Mouse (Mus musculus) liver, adult 2 months (tissue): Measurements from ENCODE around the gene Cntnap4. TPM values are rescaled to one million over a fixed set of nuclear protein-coding genes. Genes with fewer than 3 reads are reported as not detected.

Source experiments
- DNase-seq: peaks from one replicate; pipeline ENCODE4 v3.0.0-alpha.2; 2011; ENCODE audit warnings: low read depth, low spot score; ENCODE audit errors: extremely low read depth
- H3K27ac ChIP-seq: fragments of 200-500 bp; replicated peaks from 2 replicates; pipeline ENCODE4 v1.5.1; 2012; ENCODE audit warnings: low read depth, mild to moderate bottlenecking, control low read depth, inconsistent platforms, low read length; ENCODE audit not compliant: insufficient read depth
- H3K27me3 ChIP-seq: fragments of 200-500 bp; 2 replicates; pipeline ENCODE4 v1.6.1; 2012; ENCODE audit warnings: mild to moderate bottlenecking, moderate library complexity, low read length, inconsistent platforms; ENCODE audit not compliant: control insufficient read depth, insufficient read depth
- H3K36me3 ChIP-seq: fragments of 200-500 bp; 2 replicates; pipeline ENCODE4 v1.6.1; 2012; ENCODE audit warnings: low read length, inconsistent platforms; ENCODE audit not compliant: control insufficient read depth, insufficient read depth
- H3K4me1 ChIP-seq: fragments of 200-500 bp; 2 replicates; pipeline ENCODE4 v1.6.1; 2011; ENCODE audit warnings: low read length; ENCODE audit not compliant: control insufficient read depth, insufficient read depth
- H3K4me3 ChIP-seq: fragments of 200-500 bp; 2 replicates; pipeline ENCODE4 v1.5.1; 2011; ENCODE audit warnings: low read depth, mild to moderate bottlenecking, control low read depth, low read length, moderate library complexity; ENCODE audit not compliant: insufficient read depth
- H3K79me2 ChIP-seq: fragments of 200-500 bp; 2 replicates; pipeline ENCODE4 v1.6.1; 2012; ENCODE audit warnings: inconsistent platforms, mild to moderate bottlenecking, low read length, moderate library complexity; ENCODE audit not compliant: control insufficient read depth, insufficient read depth
- H3K9ac ChIP-seq: fragments of 200-500 bp; 2 replicates; pipeline ENCODE4 v1.6.1; 2012; ENCODE audit warnings: low read depth, mild to moderate bottlenecking, control low read depth, inconsistent platforms, low read length
- CTCF ChIP-seq: fragments of 200-500 bp; IDR thresholded peaks from 2 replicates; pipeline ENCODE4 v1.5.1; 2011; ENCODE audit warnings: low read depth, low read length, control low read depth
- POLR2A ChIP-seq: fragments of 200-500 bp; IDR thresholded peaks from 2 replicates; pipeline ENCODE4 v1.6.1; 2011; ENCODE audit warnings: low read length, control low read depth; ENCODE audit not compliant: insufficient read depth; ENCODE audit errors: extremely low read depth
- WGBS: fragments of 180-500 bp; shearing (Covaris S2); methylation state at CpG from one replicate; pipeline ENCODE4 v1.1.7; 2018; 5-methylcytosine and 5-hydroxymethylcytosine counted together
- polyA plus RNA-seq: library from polyadenylated mRNA; depleted of rRNA; stranded (reverse); fragments of >200 nt; gene quantifications from 2 replicates; pipeline ENCODE4 v1.2.3, GENCODE M21; 2012; rRNA removed
- total RNA-seq: library from RNA; depleted of rRNA; stranded (reverse); fragments of >200 nt; gene quantifications from 2 replicates; pipeline ENCODE4 v1.2.3, GENCODE M21; 2014; rRNA removed

Gene Cntnap4
- not detected in 2 replicates for total RNA-seq
- not detected in 2 replicates for polyA plus RNA-seq

- Histone ChIP-seq H3K79me2 (no peaks in the 10 kb centered on the region), H3K27me3 (no peaks in the 10 kb centered on the region), H3K4me1 (no peaks in the 10 kb centered on the region), H3K36me3 (no peaks in the 10 kb centered on the region), H3K27ac (no peak within 1 kb of the TSS), H3K4me3 (no peak within 1 kb of the TSS), H3K9ac (no peak within 1 kb of the TSS)
- 4% methylated on average over 18 of the region's 18 CpGs for WGBS
- no peak for DNase-seq
- TF ChIP-seq CTCF, result no peak
- TF ChIP-seq POLR2A, result no peak
Measured at GRCm38 (mm10) chr8:112569471-112570141, at the start of gene Cntnap4. TSS of gene Cntnap4 (plus strand) at chr8:112570043.

- 29% methylated on average over 4 of the region's 4 CpGs for WGBS
- H3K4me1 ChIP-seq, result no peaks in the 10 kb centered on the region
Measured at GRCm38 (mm10) chr8:112557376-112557775, 12.5 kb upstream of the Cntnap4 start.

GRCm38 (mm10) chr8:112570541-112570940 is 698 bp downstream of the Cntnap4 start:
- WGBS, result 24% methylated on average over 6 of the region's 6 CpGs
- no peaks in the 10 kb centered on the region for H3K79me2 ChIP-seq
- no peaks in the 10 kb centered on the region for H3K36me3 ChIP-seq
- H3K4me1 ChIP-seq, result no peaks in the 10 kb centered on the region
- TF ChIP-seq POLR2A (no peak), CTCF (no peak)
- H3K27me3 ChIP-seq, result no peaks in the 10 kb centered on the region
- H3K4me3 ChIP-seq, result no peak overlapping the region
- H3K9ac ChIP-seq, result no peak overlapping the region
- no peak overlapping the region for H3K27ac ChIP-seq
- DNase-seq, result no peak

More at GRCm38 (mm10) chr8:112557376-112557775, 12.5 kb upstream of the Cntnap4 start:
- Histone ChIP-seq H3K27ac (no peak overlapping the region), H3K9ac (no peak overlapping the region), H3K36me3 (no peaks in the 10 kb centered on the region), H3K79me2 (no peaks in the 10 kb centered on the region), H3K27me3 (no peaks in the 10 kb centered on the region), H3K4me3 (no peak overlapping the region)
- TF ChIP-seq POLR2A (no peak), CTCF (no peak)
- DNase-seq, result no peak

- H3K79me2 ChIP-seq, result no peaks in the 10 kb centered on the region
- peak; percentile 17 for DNase-seq
- H3K4me1 ChIP-seq, result no peaks in the 10 kb centered on the region
- H3K27ac ChIP-seq, result no peak overlapping the region
- H3K36me3 ChIP-seq, result no peaks in the 10 kb centered on the region
- TF ChIP-seq POLR2A (no peak), CTCF (peak; percentile 31; the same call in 1 of the 2 replicates)
- 19% methylated on average over 9 of the region's 9 CpGs for WGBS
- no peaks in the 10 kb centered on the region for H3K27me3 ChIP-seq
- no peak overlapping the region for H3K9ac ChIP-seq
- H3K4me3 ChIP-seq, result no peak overlapping the region
Measured at GRCm38 (mm10) chr8:112571337-112571904, 1.6 kb downstream of the Cntnap4 start.

GRCm38 (mm10) chr8:112581473-112581872 is 11.6 kb downstream of the Cntnap4 start:
- Histone ChIP-seq H3K27ac (no peak overlapping the region), H3K4me3 (no peak overlapping the region), H3K9ac (no peak overlapping the region), H3K4me1 (no peaks in the 10 kb centered on the region), H3K27me3 (no peaks in the 10 kb centered on the region), H3K36me3 (no peaks in the 10 kb centered on the region), H3K79me2 (no peaks in the 10 kb centered on the region)
- DNase-seq, result peak; percentile 7
- 62% methylated on average over 6 of the region's 6 CpGs for WGBS
- TF ChIP-seq CTCF, result no peak
- no peak for TF ChIP-seq POLR2A

- Histone ChIP-seq H3K27me3 (no peaks in the 10 kb centered on the region), H3K36me3 (no peaks in the 10 kb centered on the region), H3K79me2 (no peaks in the 10 kb centered on the region), H3K4me1 (no peaks in the 10 kb centered on the region), H3K9ac (no peak overlapping the region), H3K27ac (no peak overlapping the region), H3K4me3 (no peak overlapping the region)
- 89% methylated on average over 2 of the region's 2 CpGs for WGBS
- no peak for DNase-seq
- TF ChIP-seq POLR2A (no peak), CTCF (no peak)
Measured at GRCm38 (mm10) chr8:112583440-112583839, 13.6 kb downstream of the Cntnap4 start.
